Mouse (Mus musculus) common myeloid progenitor, adult 5-6 weeks (primary cell): ENCODE data around the gene Sult6b2. TPM values are rescaled to one million over a fixed set of nuclear protein-coding genes. Genes with fewer than 3 reads are reported as not detected.
A peak's percentile ranks its signal among the peaks of the same experiment; 100 is the strongest.

Experiments used
- ATAC-seq: replicated peaks from 2 replicates; pipeline ENCODE4 v1.8.0; 2016; ENCODE audit warnings: low read depth, mild to moderate bottlenecking, moderate TSS enrichment, inconsistent platforms; ENCODE audit not compliant: poor library complexity, severe bottlenecking
- total RNA-seq: library from RNA; stranded (forward); fragments of 200-1000, 187-1606 nt; gene quantifications from 2 replicates; pipeline ENCODE4 v1.2.3, GENCODE M21; 2017

The Sult6b2 gene
- total RNA-seq, 1 experiment from 2014 or later = not detected

- ATAC-seq = no peak
Observed at GRCm38 (mm10) chr6:142781286-142781685, 23.0 kb downstream of the Sult6b2 start.

DNA sequence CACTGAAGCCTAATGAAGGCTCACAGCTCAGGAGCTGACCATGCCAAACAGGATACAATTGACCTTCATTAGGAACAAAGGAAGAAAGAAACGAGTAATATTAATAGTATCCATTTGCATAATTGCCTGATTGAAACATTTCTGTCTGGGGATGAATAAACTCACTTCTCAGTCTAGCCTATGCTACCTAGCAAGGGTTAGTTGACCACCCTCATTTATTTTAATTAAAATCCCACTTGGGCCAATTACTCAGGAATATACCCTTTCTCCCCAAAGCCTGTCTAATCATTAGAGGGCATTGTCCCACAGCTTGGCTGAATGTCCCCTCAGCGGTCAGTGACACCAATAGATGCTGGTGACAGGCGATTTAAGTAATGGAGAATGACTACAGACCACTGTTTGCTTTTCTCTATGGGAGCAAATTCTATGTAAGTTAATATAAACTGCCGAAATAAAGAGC is 23.7 kb downstream of the Sult6b2 start:
- no peak for ATAC-seq

DNA sequence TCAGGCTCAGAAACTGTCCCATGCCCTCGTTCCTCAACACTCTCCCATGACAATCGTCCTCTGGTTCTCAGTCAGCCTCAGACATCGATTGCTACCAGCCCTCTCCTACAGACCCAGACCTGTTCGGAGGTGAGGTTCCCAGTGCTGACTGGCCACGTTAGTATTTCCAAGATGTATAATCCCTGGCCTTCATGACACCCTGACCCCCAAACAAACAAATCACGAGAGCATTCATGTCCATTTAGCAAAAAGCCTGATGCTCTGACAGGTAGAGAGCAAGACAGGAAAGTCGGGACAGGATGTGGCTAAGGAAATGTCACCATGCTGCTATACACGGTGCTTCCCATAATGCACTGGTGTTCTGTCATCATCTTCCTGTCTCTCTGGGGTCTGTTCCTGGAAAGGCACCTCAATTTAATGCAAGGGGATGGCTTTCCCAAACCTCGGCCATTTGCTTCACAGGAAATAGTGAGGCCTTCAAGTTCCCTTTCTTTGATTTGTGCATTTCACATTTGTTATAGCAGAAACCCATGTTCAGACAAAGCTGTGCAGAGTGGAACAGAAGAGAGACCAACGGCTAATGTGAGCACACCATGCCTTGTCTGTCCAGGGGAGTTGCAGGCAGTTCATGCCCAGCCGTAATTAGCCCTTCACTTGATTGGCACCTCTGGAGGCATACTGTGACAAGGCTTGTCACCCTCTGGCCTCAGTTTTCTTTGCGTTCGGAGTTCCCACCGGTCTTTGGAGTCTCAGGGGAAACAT is 24.3 kb downstream of the Sult6b2 start:
- ATAC-seq = peak; percentile 22

DNA sequence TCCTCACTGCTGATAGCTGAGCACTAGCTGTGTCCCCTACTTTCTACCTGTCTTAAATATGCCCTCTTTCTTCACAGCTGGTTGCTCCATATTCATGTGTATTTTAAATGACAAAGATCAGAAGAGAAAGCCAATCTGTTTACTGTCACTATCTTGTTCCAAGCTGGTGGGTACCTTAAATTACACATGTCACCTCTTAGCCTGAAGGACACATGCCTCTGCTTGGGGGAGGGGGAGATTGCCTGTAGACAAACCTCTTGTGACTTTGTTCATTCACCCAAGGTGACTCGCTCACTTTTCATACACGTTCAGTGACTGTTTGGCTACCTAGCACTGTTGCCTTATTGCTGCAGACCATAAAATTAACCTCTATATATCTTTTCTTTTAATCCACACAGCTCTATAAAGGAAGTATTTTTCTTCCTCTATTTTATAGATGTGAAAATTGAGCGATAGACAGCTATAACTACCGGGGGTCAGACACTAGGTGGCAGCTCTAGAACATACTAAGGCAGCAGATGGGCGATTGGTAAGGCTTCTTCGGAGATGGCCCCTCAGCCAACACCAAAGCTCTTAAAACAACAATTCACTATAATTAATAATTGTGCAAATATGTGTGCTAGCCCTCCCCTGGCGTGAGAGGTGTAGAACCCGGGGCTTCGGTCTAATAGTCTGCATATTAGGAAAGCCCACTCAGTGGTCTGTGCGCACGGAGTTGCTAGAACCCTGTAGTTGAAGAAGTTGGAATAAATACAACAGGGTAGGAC is 25.1 kb downstream of the Sult6b2 start:
- ATAC-seq = peak; percentile 67

DNA sequence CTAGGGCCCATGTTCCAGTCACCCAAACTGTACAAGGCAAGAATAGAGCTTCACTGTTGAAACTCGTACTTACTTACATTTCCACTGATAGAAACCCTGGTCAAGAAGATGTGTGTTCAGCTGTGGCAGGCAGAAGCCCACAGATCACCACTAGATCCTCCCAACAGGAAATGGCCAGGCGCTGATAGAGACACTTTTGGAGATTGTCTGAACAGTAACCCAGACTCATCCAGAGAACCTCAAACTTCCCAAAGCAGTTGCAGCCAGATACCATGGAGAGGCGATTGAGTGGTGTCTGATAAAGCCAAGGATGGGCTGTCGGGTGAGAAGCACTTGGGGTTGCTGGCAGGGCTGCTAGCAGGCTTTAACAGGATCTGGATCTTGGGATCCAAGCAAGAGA is 27.4 kb downstream of the Sult6b2 start:
- peak; percentile 55 for ATAC-seq

DNA sequence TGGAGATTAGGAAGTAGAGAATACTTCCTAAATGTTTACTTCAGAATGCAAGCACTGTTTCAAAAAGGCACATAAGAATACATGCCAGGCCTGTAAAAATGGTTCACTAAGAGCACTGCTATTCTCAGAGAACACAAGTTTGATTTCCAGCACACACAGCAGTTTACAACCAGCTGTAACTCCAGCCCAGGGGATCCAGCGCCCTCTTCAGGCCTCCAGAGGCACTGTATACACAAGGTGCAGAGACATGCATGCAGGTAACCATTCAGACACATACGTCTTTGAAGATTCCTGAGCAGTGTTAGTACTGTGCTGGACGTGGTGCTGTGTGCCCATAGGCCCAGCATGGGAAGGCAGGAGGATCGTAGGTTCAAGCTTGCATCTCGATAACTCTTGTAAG is 30.7 kb downstream of the Sult6b2 start:
- no peak for ATAC-seq

GRCm38 (mm10) chr6:142771643-142772042 is 32.7 kb downstream of the Sult6b2 start:
- no peak for ATAC-seq

DNA sequence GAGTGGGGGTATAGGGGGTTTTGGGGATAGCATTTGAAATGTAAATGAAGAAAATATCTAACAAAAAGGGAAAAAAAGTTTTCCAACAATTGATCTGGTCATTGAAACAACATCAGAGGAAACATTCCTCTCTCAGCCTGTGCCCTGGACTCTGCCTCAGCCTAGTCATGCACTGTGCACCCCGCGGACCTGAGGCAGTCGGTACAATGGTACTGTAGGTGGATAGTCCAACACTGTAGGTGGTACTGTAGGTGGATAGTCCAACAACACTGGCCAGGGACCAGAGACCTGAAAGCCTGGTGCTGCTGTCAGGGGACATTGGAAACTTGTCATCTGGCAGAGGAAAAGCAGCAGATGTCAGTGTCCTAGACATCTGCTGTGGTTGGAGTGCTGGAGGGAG is 34.4 kb downstream of the Sult6b2 start:
- no peak for ATAC-seq

- no peak for ATAC-seq
Observed at GRCm38 (mm10) chr6:142767305-142767704, 37.0 kb downstream of the Sult6b2 start.

- no peak for ATAC-seq
Observed at GRCm38 (mm10) chr6:142764933-142765332, 39.4 kb downstream of the Sult6b2 start.

GRCm38 (mm10) chr6:142759633-142760032 is 44.7 kb downstream of the Sult6b2 start:
- no peak for ATAC-seq

DNA sequence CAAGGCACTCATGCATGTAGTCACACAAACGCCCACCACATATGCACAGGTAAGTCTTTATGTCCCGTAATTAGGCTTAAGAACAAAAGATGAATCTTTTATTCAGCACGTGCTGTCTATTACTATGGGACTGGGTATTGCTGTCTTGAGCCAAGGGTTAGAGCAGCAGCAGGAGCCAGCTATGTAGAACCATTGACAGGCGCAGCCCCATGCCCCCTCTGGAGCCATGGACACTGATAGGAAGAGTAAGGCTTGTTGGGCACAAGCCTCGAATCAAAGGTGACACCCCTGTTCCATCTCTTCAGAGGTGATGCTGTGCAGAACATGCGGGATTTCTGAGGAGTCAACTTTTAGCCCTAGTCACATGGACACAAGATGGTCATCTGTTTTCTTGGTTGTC is 45.7 kb downstream of the Sult6b2 start:
- ATAC-seq = no peak

GRCm38 (mm10) chr6:142757976-142758375 is 46.3 kb downstream of the Sult6b2 start:
- ATAC-seq = no peak

- ATAC-seq = peak; percentile 70
Observed at GRCm38 (mm10) chr6:142757334-142757965, 46.9 kb downstream of the Sult6b2 start.

DNA sequence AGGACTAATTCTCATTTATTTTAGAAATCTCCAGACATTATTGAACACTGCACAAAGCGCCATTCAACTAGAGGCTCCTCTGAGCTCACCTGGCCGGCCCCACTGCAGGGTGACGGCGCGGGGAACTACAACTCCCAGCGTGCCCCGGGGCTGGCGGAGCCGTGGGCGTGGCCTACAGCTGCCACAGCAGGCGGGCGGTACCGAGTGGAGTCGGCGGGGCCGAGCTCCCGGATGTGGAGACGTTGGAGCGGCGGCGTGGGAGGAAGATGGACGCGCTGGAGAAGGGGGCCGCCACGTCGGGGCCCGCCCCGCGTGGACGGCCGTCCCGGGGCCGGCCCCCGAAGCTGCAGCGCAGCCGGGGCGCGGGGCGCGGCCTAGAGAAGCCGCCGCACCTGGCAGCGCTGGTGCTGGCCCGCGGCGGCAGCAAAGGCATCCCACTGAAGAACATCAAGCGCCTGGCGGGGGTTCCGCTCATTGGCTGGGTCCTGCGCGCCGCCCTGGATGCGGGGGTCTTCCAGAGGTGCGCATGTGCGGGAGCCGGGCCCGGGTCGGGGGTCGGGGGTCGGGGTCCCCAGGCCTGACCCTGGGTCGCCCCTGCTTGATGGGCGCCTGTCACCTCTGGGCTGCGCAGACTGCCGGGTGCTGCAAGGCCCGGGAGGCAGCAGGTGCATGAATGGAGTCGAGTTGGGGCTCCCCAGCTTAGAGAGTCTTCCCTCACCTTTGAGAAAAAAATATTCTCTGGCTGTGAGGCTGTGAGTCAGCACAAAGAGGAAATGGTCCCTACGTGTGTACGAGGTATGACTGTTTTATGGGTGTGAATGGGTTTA is 47.6 kb downstream of the Sult6b2 start, which contains the start of gene Cmas:
TSS of gene Cmas (plus strand) at position 180 of the 827 bp plus-strand sequence.
- peak; percentile 69 for ATAC-seq

DNA sequence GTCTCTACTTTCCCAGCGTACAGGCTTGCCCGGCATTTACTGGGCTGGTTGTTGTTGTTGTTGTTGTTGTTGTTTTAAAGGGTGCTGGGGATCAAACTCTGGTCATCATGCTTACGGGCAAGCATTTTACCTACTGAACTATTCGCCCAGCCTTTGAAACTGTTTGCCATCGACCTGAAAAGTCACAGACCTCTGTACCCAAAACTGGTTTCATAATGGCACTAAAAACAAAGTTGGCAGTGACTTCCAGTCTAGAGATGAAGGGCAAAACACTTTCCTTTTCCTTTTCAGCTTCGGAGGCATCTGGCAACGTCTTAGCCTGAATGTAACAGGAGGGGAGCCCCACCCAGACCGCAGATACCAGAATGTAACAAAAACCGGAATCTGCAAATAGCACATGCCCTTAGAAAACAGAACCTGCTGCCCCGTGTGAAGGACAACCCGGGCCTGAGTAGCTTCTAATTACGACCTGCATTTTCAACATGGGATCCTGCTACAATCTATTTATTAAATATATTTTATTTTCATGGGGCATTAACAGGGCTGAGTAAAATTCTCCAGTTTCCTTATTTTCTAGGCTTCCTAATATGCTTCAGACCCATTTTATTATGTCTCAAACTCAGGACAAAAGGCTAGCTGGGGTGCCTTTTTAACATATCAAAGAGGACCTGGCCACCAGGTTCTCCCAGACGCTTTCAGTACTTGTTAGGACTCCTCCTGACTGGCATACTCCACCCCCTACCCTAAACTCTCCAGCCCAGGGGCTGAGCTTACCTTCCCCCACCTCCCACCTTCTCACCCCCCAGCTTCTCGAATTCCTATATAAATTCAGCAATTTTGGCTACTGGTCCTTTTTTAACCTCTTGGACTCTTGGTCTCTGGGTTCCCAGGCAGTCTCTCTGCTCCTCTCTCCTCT is 51.7 kb downstream of the Sult6b2 start:
- peak; percentile 67 for ATAC-seq

GRCm38 (mm10) chr6:142751365-142751764 is 52.9 kb downstream of the Sult6b2 start:
- ATAC-seq = no peak

- ATAC-seq = no peak
Observed at GRCm38 (mm10) chr6:142748057-142748708, 56.1 kb downstream of the Sult6b2 start.
